Mouse (Mus musculus): Measurements from ENCODE around the gene Csnk1d.

Csnk1d gene

DNA sequence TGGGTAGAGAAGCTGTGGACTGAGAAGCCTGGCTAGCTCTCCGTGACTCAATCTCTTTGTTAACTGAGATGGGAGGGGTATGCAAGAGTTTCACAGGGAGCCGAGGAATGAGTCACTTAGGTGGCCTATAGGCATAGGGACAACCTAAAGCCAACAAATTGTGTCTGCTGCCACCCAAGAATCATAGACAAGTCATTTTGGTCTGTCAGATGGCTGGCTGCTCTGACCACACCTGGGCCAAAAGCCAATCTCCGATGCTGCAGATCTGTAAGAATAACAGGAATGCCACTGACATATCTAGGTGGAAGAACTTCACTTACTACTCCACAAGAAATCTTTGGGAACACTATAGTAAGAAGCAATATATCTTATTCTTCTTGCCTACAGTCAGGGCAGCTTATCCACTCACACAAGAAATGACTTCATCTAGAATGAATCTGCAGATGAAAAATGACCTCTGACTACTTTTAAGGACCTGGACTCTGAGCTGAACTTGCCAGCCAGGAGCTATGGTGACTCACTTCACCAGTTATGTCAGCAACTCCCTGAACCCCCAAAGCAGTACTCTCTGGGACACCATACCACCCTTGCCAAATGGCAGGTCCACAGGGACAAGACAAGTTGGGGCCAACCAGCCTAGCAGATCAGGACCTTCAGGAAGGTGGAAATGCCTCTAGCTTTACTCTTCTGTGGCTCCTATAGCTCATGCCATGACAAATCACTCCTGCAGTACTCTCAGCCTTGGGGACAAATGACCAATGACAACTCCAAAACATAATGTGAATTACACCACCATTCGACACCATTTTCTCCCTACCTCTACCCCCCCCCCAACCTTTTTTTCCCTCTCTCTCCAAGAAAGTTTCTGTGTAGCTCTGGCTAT is 6.4 kb downstream of the Csnk1d start:
- peak; percentile 15 to 53 for DNase-seq

DNA sequence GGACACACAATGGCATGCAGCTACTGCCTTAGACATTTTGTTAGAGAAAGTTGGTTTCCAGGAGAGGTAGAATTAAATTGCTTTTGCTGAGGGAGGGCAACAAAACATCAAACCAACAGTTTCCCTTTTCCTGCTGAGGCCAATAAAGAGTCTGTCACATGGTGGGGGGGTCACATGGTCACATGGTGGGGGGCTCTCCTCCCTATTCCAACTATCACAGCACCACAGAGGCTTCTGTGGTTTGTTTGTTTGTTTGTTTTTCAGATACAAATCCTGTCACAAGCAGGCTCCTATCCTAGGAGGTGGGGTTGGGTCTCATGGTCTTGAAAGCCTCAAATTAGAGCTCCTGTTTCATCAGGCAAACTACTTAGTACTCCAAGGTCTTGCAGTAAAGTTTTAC is 8.7 kb downstream of the Csnk1d start:
- DNase-seq = no peak

DNA sequence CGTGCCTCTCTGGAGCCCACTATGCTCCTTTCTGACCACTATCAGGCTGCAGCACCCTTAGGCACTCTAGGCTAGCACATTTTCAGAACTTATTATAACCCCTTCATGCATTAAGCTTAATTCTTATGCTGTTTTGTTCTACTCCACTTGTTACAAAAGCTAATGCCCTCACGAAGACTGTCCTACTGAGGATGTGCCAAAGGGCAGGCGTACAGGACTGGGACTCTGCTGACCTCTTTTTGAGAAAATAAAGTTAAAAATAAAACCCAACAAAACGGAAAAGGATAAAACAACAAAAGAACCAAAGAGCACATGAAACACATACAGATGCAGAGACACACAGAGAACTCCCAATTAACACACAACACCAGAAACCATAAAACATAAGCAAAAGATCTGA is 9.5 kb downstream of the Csnk1d start:
- no peak for DNase-seq

DNA sequence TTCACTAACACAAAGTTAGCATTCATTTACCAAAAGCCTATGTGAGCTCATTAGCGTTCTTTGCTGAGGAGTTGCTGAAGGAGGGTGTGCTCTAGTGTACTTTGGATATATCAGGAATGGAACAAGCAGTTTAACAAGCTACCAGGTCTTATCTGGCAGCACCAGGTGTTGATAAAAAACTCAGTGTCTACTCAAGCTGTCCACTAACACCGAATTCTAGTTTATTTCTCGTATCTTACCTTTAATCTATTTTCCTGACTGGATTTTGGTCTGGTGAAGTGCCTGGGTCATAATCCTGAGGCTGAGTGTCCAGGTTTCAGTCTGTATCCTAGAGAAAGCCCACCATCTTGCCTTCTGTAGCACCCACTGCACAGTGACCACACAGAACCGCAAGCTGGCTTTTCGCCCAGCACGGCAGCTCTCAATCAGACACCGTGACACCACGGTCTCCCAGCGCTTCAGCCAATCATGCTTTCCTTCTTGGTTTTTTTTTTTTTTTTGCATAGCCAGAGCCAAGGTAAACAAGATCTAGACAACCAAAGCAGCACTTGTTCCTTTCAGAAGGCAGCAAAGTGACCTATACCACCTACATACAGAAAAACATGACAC is 10.6 kb downstream of the Csnk1d start:
- DNase-seq = peak in 1 of 2 experiments; percentile 25

DNA sequence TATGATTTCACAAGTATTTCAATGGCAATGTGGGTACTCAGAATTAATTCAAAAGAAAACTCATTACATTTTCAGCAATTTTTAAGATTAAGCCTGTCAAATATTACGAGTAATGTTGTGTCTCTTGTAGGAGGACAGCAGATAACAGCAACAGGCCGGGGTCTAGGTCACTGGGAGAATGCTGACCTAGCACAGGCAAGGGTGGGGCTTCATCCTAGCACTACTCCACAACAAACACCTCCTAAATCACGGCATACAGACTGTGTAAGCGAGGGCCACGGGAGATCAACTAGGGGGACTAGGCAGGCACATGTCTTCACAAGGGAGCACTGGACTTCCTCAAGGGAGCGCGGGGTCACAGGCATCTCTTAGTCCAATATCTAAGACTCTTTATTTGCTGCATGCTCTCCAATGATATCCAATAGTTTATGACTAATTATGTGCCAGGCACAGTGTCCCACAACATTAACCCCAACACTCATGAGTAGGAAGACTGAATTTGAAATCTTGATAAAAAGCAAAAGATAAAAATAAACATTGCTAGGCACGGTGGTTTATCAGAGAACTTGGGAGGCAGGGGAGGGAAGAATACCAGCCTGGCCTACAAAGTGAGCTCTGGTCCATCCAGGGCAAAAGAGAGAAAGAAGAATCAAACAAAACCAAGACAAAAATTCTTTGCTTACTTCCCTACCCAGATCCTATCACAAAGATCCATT is 11.3 kb downstream of the Csnk1d start:
- no peak for DNase-seq

DNA sequence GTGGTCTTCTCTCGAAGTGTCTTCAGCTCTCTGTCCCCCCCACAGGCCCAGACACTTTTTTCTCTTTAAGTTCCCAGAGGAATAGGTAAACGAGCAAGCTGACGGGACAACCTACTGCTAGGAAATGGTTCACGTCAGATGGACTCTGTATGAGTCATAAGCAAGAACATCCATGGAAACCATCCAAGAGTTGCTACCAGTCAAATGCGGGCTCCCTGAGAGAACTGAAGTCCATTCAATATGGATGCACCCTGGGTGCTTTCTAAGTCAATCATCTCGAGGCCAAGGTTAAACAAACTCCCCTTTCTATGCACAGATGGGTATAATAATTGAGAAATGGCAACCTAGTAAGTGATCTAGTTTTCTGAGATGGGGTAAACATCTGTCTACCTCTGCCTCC is 17.8 kb downstream of the Csnk1d start:
- no peak for DNase-seq

DNA sequence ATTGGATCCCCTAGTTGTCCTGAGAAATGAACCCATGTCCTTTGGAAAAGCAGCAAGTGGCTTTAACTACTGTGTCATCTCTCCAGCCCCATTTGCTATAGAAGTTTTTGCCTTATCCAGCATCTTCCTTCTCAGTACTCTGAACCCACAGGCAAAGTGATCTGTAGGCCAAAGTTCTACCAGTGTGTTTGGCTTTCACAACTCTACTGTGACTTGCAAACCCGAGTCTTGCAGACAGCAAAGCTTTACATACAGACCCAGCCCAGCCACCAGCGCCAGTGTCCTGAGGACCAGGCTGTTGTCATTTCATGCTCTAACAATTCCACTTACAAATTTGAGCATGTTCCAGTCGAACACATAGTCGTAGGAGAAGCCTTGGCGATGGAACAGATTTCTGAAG is 19.9 kb downstream of the Csnk1d start:
- no peak for DNase-seq

DNA sequence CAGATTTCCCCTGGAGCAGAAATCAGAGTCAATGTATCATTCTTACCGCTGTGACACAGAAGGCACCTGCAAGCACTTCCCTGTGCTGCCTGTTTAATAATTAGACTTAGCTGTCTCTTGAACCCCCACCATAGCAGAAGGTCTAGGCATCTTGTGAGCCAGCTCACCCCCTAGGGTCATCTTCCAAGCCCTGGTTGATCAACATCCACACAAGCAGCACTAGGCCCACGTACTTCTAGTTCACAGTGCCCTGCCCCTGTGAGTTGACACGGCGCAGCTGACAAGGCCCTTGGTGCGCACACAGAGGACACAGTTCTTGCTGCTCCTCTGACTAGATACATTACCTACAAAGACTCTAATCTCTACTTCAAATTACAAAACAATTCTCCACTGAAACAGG is 21.4 kb downstream of the Csnk1d start:
- no peak for DNase-seq

DNA sequence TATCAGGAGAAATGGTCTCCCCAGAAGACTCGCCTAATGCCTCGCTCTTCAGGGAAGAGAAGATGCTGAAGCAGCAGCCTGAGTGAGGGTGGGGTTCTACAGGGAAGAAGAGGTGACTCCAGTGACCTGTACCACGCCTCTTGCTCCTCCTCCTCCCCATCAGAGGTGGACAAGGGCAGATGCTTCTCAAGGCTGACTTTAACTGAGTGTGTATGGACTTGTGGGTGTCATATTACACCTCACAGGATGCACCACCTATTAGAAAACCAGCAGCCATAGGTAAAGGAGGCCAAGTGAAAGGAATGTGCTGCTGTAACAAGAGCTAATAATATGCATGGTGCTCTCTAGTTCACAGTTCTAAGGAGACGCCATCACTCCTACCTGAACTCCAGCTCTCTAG is 25.5 kb downstream of the Csnk1d start:
- DNase-seq = no peak

DNA sequence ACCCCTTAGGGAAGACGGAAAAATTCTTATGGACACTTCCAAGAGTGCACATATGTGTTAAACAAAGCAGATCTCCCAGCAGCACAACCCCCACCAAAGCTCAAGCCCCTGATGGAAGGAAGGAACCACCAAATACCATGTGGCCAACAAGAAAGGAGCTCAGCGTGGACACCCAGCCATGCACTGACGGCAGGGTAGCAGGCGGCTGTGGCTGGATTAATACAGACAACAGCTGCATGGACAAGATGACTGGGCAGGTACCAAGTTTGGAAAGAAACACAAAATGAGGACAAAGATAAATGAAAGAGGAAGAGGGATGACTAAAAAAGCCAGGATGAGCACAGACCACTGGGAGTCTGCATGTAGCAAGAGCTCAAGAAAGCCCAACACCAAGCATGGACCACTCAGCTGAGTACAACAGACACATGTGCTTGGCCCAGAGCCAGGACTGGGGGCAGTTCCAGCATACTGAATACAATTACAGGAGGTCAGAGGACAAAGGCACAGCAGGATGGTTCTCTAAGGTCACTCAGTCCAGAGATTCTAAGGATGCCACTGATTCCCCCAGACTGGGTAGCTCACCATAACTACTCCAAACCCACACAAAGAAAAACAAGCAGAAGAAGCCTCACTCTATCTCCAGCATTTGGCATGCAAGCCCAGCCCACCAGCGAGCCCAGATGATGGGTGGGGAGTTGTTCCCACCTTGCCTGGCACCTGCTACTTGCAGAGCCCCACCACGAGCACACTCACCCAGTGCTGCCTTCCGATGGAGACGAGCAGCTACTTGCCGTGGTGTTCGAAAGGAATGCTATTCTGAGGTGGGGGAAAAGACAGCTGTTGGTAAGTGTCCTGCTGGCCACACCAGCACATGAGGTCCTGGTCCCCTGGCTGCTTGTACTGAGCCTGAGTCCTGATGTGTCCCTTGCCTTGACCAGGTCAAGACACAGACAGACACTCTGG is 26.7 kb downstream of the Csnk1d start:
- no peak for DNase-seq

DNA sequence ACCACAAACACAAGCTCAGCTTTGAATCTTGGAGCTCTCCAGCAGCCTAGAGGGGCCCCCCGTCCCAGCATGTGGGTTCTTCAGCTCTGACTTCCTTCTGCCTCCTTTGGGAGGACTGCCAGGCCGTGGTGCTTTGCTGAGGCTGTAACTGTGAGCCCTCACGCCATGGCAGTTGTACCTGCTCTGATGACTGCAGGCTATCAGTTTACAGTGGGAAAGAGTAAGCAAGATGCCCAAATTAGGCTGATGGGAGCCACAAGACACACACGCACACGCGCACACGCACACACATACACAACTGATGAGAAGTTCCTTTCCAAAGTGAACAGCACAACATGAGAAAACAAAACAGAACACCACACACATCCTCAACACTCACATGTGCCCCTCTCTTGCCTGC is 28.2 kb downstream of the Csnk1d start:
- DNase-seq = no peak

DNA sequence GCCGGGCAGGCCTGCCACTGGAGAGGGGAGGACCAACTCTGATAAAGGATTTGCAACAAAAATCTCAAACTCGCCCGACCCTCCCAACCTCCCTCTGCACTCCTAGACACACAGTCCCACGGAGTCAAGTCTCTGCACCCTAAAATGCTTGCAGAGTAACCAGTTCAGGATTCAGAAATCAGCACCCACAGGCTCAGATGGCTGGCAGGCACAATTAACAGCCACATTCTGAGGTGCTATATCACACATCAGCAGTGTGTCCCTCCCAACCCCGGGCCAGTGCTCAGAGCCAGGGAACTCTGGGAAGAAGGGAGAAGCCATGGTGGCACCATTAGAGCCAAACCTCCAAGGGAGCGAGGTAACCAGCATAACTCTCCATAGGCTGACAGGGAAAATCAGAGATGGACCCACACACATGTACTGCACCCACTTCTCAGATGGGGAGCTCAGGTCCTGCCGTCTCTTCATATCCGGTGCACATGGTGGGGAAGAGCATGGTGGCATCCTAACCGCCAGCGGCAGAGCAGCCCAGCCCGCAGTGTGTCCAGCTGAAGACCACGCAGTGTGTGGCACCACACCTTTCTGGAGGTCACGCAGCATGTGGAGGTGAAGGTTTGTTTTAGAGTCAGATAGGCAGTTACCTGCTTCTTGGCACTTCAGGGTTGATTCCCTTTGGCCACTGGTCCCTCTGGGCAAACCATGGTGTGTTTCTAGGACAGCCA is 28.9 kb downstream of the Csnk1d start:
- DNase-seq = no peak

DNA sequence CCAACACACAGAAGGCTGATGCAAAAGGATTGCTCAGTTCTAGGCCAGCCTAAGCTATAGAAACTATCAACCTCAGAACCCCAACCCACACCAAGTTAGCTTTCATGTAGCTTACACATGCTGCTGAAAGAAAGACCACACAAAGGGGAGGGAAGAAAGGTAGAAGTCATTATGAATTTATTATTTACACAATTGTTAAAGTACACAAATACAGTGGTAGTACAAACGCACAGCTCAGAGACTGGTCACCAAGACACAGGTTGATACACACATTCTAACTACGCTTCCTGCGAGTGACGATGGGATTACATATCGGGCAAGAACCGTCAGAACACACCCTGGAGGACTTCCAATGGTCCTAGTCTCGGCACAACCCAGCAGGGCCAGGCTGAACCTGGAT is 29.5 kb downstream of the Csnk1d start:
- no peak for DNase-seq

DNA sequence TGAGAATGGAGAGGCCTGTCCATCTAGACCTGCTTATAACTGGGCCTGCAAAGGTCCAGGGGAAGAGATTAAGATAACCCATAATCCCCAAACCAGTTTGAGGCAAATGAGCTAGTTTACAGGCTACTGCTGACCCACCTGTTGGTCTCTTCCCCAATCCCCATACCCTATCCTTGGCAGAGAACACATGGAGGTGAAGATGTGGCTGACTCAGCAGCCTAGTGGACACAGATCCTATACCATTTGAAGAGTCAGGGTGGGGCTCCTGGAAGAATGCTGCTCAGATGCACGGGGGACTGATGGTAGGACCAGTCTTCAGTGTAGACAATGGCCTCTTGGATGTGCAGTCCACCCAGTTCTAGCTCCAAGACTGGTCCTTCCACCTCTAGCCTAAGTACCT is 30.9 kb downstream of the Csnk1d start:
- DNase-seq = no peak

DNA sequence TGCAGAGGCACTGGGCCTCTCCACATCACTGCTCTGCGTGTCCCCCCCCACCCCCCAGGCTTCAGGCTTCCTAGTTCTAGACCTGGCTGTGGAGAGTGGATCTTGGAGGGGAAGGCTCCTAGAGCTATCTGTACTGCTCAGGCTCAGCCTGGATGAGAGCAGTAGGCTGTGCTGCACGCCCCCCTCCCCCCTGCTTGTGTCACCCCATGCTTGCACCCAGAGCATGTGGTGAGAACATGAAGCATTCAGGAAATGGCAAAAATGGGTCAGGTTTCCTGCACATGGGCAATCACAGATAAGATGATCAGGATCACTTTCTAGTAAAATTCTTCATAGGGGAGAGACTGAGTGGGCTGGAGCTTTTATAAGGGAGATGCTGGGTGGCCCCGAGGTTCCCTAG is 31.6 kb downstream of the Csnk1d start:
- DNase-seq = no peak

DNA sequence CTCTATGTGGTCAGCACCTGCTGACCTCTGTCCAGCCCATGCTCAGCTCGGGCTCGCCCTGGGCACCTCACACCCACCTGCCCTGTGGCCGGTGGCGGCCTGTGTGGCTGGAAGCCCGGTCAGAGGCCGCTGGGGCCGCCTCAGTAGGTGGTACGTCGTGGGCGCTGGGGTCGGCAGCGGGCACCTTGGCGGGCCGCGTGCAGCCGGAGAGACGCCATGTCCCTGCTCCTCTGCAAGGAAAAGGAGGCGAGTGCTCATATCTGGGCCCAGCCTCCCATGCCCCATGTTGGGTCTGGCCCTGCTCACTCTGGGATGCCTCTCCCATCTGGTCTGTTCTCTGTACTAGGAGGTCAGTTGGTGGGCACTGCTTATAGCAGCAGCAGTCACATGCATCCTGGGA is 32.1 kb downstream of the Csnk1d start:
- no peak for DNase-seq

DNA sequence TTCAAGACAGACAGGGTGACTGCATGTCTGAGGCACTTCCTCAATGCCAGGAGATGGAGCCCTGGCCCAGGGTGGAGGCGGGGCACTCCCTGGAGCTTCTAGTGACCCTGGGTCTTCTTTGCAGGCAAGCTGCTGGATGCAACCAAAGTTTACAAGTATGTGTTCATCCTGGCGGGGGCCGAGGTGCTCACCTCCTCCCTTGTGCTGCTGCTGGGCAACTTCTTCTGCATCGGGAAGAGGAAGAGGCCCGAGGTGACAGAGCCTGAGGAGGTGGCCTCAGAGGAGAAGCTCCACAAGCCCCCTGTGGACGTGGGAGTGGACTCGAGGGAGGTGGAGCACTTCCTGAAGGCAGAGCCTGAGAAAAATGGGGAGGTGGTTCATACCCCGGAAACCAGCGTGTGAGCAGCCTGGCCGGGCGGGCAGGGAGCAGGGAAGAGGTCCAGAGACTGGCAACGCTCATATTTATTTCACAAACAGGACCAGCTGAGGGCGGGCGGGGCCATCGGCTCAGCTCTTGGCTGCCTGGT is 33.3 kb downstream of the Csnk1d start:
- DNase-seq = no peak

DNA sequence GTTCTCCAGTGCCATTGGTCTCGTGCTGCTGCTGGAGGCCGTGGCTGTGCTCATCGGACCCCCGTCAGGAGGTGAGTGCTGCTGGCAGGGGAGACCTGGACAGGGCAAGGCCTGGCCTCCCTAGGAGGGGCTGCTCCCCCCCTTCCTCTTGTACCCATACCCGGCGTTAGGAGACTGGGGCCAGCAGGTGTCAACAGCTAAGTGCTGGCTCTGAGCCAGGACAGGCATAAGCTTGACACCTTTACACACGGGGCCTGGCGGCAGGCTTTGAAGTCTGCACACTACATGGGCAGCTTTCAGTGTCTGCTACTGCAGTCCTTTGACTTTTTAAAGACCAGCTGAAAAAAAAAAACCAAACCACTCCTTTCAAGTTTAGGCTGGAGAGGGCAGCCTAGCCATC is 34.1 kb downstream of the Csnk1d start:
- DNase-seq = peak in 1 of 2 experiments; percentile 48

DNA sequence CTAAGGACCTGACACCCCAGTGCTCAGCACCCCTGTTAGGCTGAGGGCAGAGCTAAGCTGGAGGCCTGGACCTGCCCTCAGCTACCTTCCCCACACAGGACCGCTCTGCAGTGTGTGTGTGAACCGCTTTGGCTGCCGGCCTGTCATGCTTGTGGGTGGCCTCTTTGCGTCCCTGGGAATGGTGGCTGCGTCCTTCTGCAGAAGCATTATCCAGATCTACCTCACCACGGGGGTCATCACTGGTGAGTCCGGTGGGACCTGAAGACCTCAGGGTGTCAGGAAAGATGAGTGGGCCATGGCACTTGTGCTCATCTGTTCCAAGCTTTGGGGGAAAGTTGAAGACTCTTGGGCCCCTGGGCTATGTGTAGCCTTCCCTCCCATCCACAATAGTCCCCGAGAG is 35.4 kb downstream of the Csnk1d start:
- no peak for DNase-seq

DNA sequence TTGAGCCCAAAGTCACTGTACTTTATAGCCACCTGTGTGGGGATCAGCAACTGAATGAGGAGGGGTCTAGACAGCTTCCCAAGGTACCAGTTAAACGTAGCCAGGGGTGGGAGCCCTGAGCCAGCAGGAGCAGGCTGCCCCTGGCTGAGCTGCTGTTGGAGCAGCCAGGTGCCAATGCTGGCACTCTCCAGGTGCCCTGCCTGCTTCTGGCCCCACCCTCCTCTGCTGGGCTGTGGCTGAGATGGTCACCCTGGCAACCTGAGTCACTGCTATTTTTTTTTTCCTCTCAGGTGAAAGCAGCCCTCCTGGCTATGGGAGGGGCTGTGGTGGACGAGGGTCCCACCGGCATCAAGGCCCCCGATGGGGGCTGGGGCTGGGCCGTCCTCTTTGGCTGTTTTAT is 36.2 kb downstream of the Csnk1d start:
- DNase-seq = no peak

All from cerebellum, postnatal 14 days (tissue).